Mouse (Mus musculus): ENCODE results near the gene Adprhl2. TPM values are rescaled to one million over a fixed set of nuclear protein-coding genes. Genes with fewer than 3 reads are reported as not detected.

The Adprhl2 gene
- 10 to 100 TPM; 68.3 to 80.0 TPM for polyA plus RNA-seq (2017; shearing (Covaris generic))

DNA sequence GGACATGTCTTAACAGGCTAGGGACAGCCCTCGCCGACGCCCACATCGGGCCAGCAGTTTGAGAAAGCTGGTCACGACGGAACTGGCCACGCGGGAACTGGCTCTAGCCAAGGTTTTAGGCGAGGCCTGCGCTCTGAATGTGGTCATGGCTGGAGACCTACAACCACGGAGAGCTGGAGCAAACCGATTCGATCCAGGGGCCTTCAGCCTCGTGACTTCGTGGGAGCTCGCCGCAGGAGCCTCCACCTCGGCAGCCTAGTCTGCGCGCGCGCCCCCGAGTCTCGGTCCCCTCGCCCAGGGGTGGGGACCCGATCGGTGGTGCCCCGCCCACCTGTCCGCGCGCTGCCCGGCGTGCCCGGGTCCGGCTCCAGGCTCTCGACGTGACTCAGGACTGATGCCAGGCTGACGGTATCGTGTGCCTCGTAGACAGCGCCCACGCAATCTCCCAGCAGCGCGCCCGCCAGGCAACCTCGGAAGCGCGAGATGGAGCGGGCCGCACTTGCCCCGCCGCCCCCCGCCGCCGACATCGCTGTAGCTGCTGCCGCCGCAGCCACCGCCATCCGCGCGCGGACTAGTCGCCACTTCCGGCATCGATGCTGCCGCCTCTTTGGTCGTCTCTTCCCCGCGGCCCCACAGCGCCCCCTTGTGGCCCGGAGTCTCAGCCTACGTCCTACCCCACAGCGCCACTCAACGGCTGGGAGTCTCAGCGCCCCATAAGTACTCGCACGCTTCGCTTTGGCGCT, at the start of gene Adprhl2:
Gene Adprhl2, minus strand, starts transcription at position 593 of the 743 bp plus-strand sequence.

DNA sequence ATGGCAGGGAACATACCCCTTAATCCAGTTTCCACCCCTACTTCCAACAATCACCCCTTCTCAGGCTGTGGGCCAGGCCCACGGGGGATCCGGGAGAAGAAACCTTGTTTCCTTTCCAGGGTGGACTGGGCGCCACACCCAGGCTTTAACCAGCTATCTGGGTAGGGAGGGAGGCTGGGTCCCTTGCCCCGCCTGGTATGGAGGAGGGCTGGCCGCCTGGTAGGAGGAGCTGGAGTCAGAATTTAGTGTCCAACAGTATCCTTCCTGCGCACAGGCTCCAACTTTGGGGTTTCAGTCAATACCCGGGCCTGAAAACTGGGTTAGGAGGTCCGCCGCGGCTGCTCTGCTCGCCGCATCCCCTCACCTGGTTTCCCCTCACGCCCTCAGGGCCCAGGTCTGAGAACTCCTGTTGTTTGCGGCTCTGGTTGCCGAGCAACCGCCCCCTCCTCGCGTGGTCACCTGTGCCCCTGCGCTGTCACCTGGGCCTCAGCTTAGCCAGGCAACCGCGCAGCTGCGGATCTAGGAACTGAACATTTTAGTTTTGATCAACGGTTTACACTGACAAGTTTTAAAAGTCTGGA, 3.9 kb upstream of the Adprhl2 start, which contains the start of gene Tekt2:
Gene Tekt2, minus strand, starts transcription at position 408 of the 581 bp plus-strand sequence.

DNA sequence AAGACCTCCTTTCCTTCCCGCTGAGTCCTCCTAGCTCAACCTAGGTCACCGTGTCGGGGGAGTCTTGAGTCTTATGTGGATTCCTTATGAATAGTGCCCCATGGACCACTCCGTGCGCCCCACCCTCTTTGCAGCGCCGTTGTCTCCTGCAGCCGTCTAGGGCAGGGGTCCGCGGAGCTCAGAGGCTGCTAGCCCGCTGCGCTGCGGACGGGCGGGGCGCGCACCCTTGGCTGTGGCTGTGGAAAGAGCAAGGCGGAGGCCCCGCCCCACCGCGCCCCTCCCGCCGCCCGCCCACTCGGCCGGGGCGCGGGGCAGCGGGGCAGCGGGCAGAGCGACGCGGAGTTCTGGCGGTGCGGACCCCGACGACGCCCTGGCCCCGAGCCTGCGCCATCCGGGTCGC, 35.0 kb downstream of the Adprhl2 start, which contains the start of gene Col8a2:
Gene Col8a2, plus strand, starts transcription at position 302 of the 400 bp plus-strand sequence.

Other genes with a start within 250 kb of the Adprhl2 start
- gene Lsm10, start 225.1 kb downstream of the Adprhl2 start, polyA plus RNA-seq (2017; shearing (Covaris generic)), result 10 to 100 TPM; 53.0 to 64.1 TPM
- gene Stk40, start 217.7 kb downstream of the Adprhl2 start, polyA plus RNA-seq (2017; shearing (Covaris generic)), result 10 to 100 TPM; 52.2 to 59.3 TPM
- 10 to 100 TPM; 43.5 to 54.9 TPM for gene Eva1b, start 174.0 kb downstream of the Adprhl2 start, polyA plus RNA-seq (2017; shearing (Covaris generic))
- 1 to 10 TPM; 1.5 to 2.2 TPM for gene Sh3d21, start 158.2 kb downstream of the Adprhl2 start, polyA plus RNA-seq (2017; shearing (Covaris generic))
- gene Thrap3, start 118.9 kb downstream of the Adprhl2 start, polyA plus RNA-seq (2017; shearing (Covaris generic)), result 100 to 1,000 TPM; 175 to 176 TPM
- gene Map7d1, start 65.4 kb downstream of the Adprhl2 start, polyA plus RNA-seq (2017; shearing (Covaris generic)), result 10 to 100 TPM; 65.9 to 67.0 TPM
- gene Trappc3, start 59.4 kb downstream of the Adprhl2 start, polyA plus RNA-seq (2017; shearing (Covaris generic)), result 10 to 100 TPM; 85.6 to 91.2 TPM
- gene Col8a2, start 34.9 kb downstream of the Adprhl2 start, polyA plus RNA-seq (2017; shearing (Covaris generic)), result not detected
- under 1 TPM in 1 of 2 experiments, not detected in 1; 0.37 TPM for gene Tekt2, start 4.0 kb upstream of the Adprhl2 start, polyA plus RNA-seq (2017; shearing (Covaris generic))
- gene Ago3, start 107.9 kb upstream of the Adprhl2 start, polyA plus RNA-seq (2017; shearing (Covaris generic)), result 10 to 100 TPM; 28.4 to 29.3 TPM
- 1 to 10 TPM; 3.9 to 5.6 TPM for gene Ago1, start 146.9 kb upstream of the Adprhl2 start, polyA plus RNA-seq (2017; shearing (Covaris generic))
- under 1 TPM; 0.26 to 0.72 TPM for gene Ago4, start 211.8 kb upstream of the Adprhl2 start, polyA plus RNA-seq (2017; shearing (Covaris generic))
- 1 to 10 TPM; 1.3 to 5.2 TPM for gene Clspn, start 235.2 kb upstream of the Adprhl2 start, polyA plus RNA-seq (2017; shearing (Covaris generic))

Measured in inflammation-experienced regulatory T-cells (primary cell).